Mouse (Mus musculus): ENCODE data around the gene Coro6.

Coro6 gene

GRCm38 (mm10) chr11:77514281-77514831 lies 52.1 kb downstream of the Coro6 start:
- no peak for DNase-seq

GRCm38 (mm10) chr11:77514832-77515636 lies 52.8 kb downstream of the Coro6 start, which contains the start of gene Abhd15:
Abhd15 (plus strand) TSS chr11:77515121.
- DNase-seq, result peak; percentile 61 to 62

GRCm38 (mm10) chr11:77515637-77516552 lies 53.7 kb downstream of the Coro6 start, which contains the start of gene Trp53i13:
Trp53i13 (minus strand) TSS chr11:77515980.
- peak in 1 of 2 experiments; percentile 28 for DNase-seq

GRCm38 (mm10) chr11:77516553-77517425 lies 54.6 kb downstream of the Coro6 start:
- peak in 1 of 2 experiments; percentile 5 for DNase-seq

GRCm38 (mm10) chr11:77518051-77518798 lies 56.0 kb downstream of the Coro6 start:
- peak in 1 of 2 experiments; percentile 2 for DNase-seq

GRCm38 (mm10) chr11:77519043-77519442 lies 56.8 kb downstream of the Coro6 start, which contains the start of gene Gm10392:
Gm10392 (minus strand) TSS chr11:77519198.
- no peak for DNase-seq

All from cerebellum, adult 18-20 months (tissue).